Mouse (Mus musculus) forebrain, embryonic 12.5 days (tissue): Measurements from ENCODE around the gene Ccdc62. TPM values are rescaled to one million over a fixed set of nuclear protein-coding genes. Genes with fewer than 3 reads are reported as not detected.

Experiments used
- ATAC-seq: fragments of 200-750 bp; cut with Nextera tagmentation; 2 replicates; pipeline ENCODE4 v1.8.0; 2017; ENCODE audit warnings: moderate TSS enrichment; ENCODE audit not compliant: low FRiP score
- H3K27ac ChIP-seq: fragments of 300-500 bp; sonication (generic); 2 replicates; pipeline ENCODE4 v1.5.1; 2016; ENCODE audit warnings: mild to moderate bottlenecking
- H3K27me3 ChIP-seq: fragments of 300-500 bp; sonication (generic); 2 replicates; pipeline ENCODE4 v1.6.1; 2016; ENCODE audit warnings: mild to moderate bottlenecking
- H3K36me3 ChIP-seq: fragments of 300-500 bp; sonication (generic); replicated peaks from 2 replicates; pipeline ENCODE4 v1.6.1; 2016; ENCODE audit warnings: mild to moderate bottlenecking
- H3K4me1 ChIP-seq: fragments of 300-500 bp; sonication (generic); 2 replicates; pipeline ENCODE4 v1.6.1; 2016
- H3K4me2 ChIP-seq: fragments of 300-500 bp; sonication (generic); 2 replicates; pipeline ENCODE4 v1.6.1; 2016; ENCODE audit warnings: mild to moderate bottlenecking, moderate library complexity
- H3K4me3 ChIP-seq: fragments of 300-500 bp; sonication (generic); replicated peaks from 2 replicates; pipeline ENCODE4 v1.5.1; 2016; ENCODE audit warnings: mild to moderate bottlenecking
- H3K9ac ChIP-seq: fragments of 300-500 bp; sonication (generic); 2 replicates; pipeline ENCODE4 v1.6.1; 2016; ENCODE audit warnings: mild to moderate bottlenecking
- H3K9me3 ChIP-seq: fragments of 300-500 bp; sonication (generic); 2 replicates; pipeline ENCODE4 v1.6.1; 2016
- WGBS: fragments of 180-500 bp; shearing (Covaris S2); methylation state at CpG from one replicate; pipeline ENCODE4 v1.1.7; 2016; 5-methylcytosine and 5-hydroxymethylcytosine counted together
- polyA plus RNA-seq: library from polyadenylated mRNA; unstranded; fragments of >200 nt; fragmentation: Nextera tagmentation; extraction: Ambion mirVana; gene quantifications from 2 replicates; pipeline ENCODE4 v1.2.1, GENCODE M21; 2016

Gene Ccdc62
- polyA plus RNA-seq, 1 experiment from 2014 or later = 5.6 TPM

- peak overlapping the region; percentile 95 for H3K4me3 ChIP-seq
Observed at GRCm38 (mm10) chr5:123906146-123906975, 24.1 kb upstream of the Ccdc62 start.

GRCm38 (mm10) chr5:123906976-123907630 is 23.4 kb upstream of the Ccdc62 start, which contains the start of gene Denr:
Denr (plus strand) TSS chr5:123907175.
- H3K27ac ChIP-seq = peak within 1 kb of the TSS; percentile 89
- H3K9me3 ChIP-seq = no peaks in the 10 kb centered on the region
- no peaks in the 10 kb centered on the region for H3K27me3 ChIP-seq
- WGBS = under 1% methylated on average over 60 of the region's 61 CpGs
- peak within 1 kb of the TSS; percentile 68 for H3K4me2 ChIP-seq
- peak within 1 kb of the TSS; percentile 97 for H3K9ac ChIP-seq
- peak; percentile 95 for ATAC-seq
- H3K36me3 ChIP-seq = peaks cover 34% of the 10 kb centered on the region
- peaks cover 16% of the 10 kb centered on the region for H3K4me1 ChIP-seq
- H3K4me3 ChIP-seq = peak within 1 kb of the TSS; percentile 95

More at GRCm38 (mm10) chr5:123906146-123906975, 24.1 kb upstream of the Ccdc62 start:
- no peak overlapping the region for H3K27ac ChIP-seq
- H3K36me3 ChIP-seq = peaks cover 28% of the 10 kb centered on the region
- 0 out of 2 replicates have a peak overlapping the region, but pooled peaks have one; percentile 30 for H3K9ac ChIP-seq
- 76% methylated on average over 17 of the region's 17 CpGs for WGBS
- H3K4me1 ChIP-seq = peaks cover 16% of the 10 kb centered on the region
- no peaks in the 10 kb centered on the region for H3K27me3 ChIP-seq
- peak overlapping the region; percentile 42 for H3K4me2 ChIP-seq
- ATAC-seq = no peak
- no peaks in the 10 kb centered on the region for H3K9me3 ChIP-seq

GRCm38 (mm10) chr5:123907631-123907977 is 22.9 kb upstream of the Ccdc62 start:
- H3K36me3 ChIP-seq = peaks cover 39% of the 10 kb centered on the region
- no peaks in the 10 kb centered on the region for H3K9me3 ChIP-seq
- H3K4me1 ChIP-seq = peaks cover 16% of the 10 kb centered on the region
- peak overlapping the region; percentile 68 for H3K4me2 ChIP-seq
- H3K27me3 ChIP-seq = no peaks in the 10 kb centered on the region
- ATAC-seq = no peak
- peak overlapping the region; percentile 89 for H3K27ac ChIP-seq
- peak overlapping the region; percentile 95 for H3K4me3 ChIP-seq
- H3K9ac ChIP-seq = peak overlapping the region; percentile 97
- WGBS = 5% methylated on average over 10 of the region's 10 CpGs

GRCm38 (mm10) chr5:123914852-123915251 is 15.6 kb upstream of the Ccdc62 start:
- H3K4me1 ChIP-seq = no peaks in the 10 kb centered on the region
- no peak overlapping the region for H3K27ac ChIP-seq
- H3K27me3 ChIP-seq = no peaks in the 10 kb centered on the region
- no peak overlapping the region for H3K4me2 ChIP-seq
- no peak overlapping the region for H3K9ac ChIP-seq
- H3K36me3 ChIP-seq = peaks cover 90% of the 10 kb centered on the region
- WGBS = 93% methylated on average over 3 of the region's 3 CpGs
- ATAC-seq = no peak
- no peaks in the 10 kb centered on the region for H3K9me3 ChIP-seq
- no peak overlapping the region for H3K4me3 ChIP-seq

GRCm38 (mm10) chr5:123922112-123922511 is 8.4 kb upstream of the Ccdc62 start:
- no peak overlapping the region for H3K4me3 ChIP-seq
- no peak for ATAC-seq

GRCm38 (mm10) chr5:123927118-123927517 is 3.4 kb upstream of the Ccdc62 start, which contains the start of gene Gm43518:
Gm43518 (plus strand) TSS chr5:123927418.
- H3K9ac ChIP-seq = no peak within 1 kb of the TSS
- H3K4me3 ChIP-seq = no peak within 1 kb of the TSS
- H3K9me3 ChIP-seq = no peaks in the 10 kb centered on the region
- peaks cover 5% of the 10 kb centered on the region for H3K4me1 ChIP-seq
- H3K27me3 ChIP-seq = no peaks in the 10 kb centered on the region
- WGBS = 96% methylated on average over 9 of the region's 9 CpGs
- no peak within 1 kb of the TSS for H3K27ac ChIP-seq
- H3K4me2 ChIP-seq = no peak within 1 kb of the TSS
- peaks cover 64% of the 10 kb centered on the region for H3K36me3 ChIP-seq
- ATAC-seq = no peak

More at GRCm38 (mm10) chr5:123922112-123922511, 8.4 kb upstream of the Ccdc62 start:
- H3K9me3 ChIP-seq = no peaks in the 10 kb centered on the region
- H3K27me3 ChIP-seq = no peaks in the 10 kb centered on the region
- 94% methylated on average over 6 of the region's 6 CpGs for WGBS
- no peaks in the 10 kb centered on the region for H3K4me1 ChIP-seq
- H3K27ac ChIP-seq = no peak overlapping the region
- H3K4me2 ChIP-seq = no peak overlapping the region
- peaks cover 91% of the 10 kb centered on the region for H3K36me3 ChIP-seq
- no peak overlapping the region for H3K9ac ChIP-seq

- no peaks in the 10 kb centered on the region for H3K9me3 ChIP-seq
- no peak for ATAC-seq
- H3K4me1 ChIP-seq = peaks cover 5% of the 10 kb centered on the region
- H3K36me3 ChIP-seq = peaks cover 24% of the 10 kb centered on the region
- peak overlapping the region; percentile 80 for H3K4me3 ChIP-seq
- H3K27me3 ChIP-seq = 0 out of 2 replicates have a peak, but pooled peaks cover 4% of the 10 kb centered on the region
- peak overlapping the region; percentile 82 for H3K4me2 ChIP-seq
- peak overlapping the region; percentile 87 for H3K9ac ChIP-seq
- H3K27ac ChIP-seq = 0 out of 2 replicates have a peak overlapping the region, but pooled peaks have one; percentile 88
- WGBS = 52% methylated on average over 13 of the region's 13 CpGs
Observed at GRCm38 (mm10) chr5:123931131-123931530, 652 bp downstream of the Ccdc62 start.

- ATAC-seq = no peak
- Histone ChIP-seq H3K9me3 (no peaks in the 10 kb centered on the region), H3K4me1 (peaks cover 5% of the 10 kb centered on the region), H3K4me3 (no peak overlapping the region), H3K9ac (no peak overlapping the region), H3K4me2 (no peak overlapping the region), H3K27ac (no peak overlapping the region), H3K36me3 (peaks cover 6% of the 10 kb centered on the region), H3K27me3 (0 out of 2 replicates have a peak, but pooled peaks cover 4% of the 10 kb centered on the region)
Observed at GRCm38 (mm10) chr5:123932927-123933326, 2.4 kb downstream of the Ccdc62 start.

- Histone ChIP-seq H3K4me1 (peaks cover 5% of the 10 kb centered on the region), H3K9me3 (no peaks in the 10 kb centered on the region), H3K4me3 (no peak overlapping the region), H3K36me3 (peaks cover 4% of the 10 kb centered on the region), H3K27ac (no peak overlapping the region), H3K9ac (no peak overlapping the region), H3K27me3 (0 out of 2 replicates have a peak, but pooled peaks cover 4% of the 10 kb centered on the region), H3K4me2 (no peak overlapping the region)
- ATAC-seq = no peak
- WGBS = 92% methylated on average over 12 of the region's 12 CpGs
Observed at GRCm38 (mm10) chr5:123933556-123933955, 3.1 kb downstream of the Ccdc62 start.

GRCm38 (mm10) chr5:123933957-123934591 is 3.6 kb downstream of the Ccdc62 start:
- H3K4me1 ChIP-seq = peaks cover 5% of the 10 kb centered on the region
- no peaks in the 10 kb centered on the region for H3K36me3 ChIP-seq
- H3K27me3 ChIP-seq = 0 out of 2 replicates have a peak, but pooled peaks cover 4% of the 10 kb centered on the region
- H3K4me3 ChIP-seq = no peak overlapping the region
- WGBS = 39% methylated on average over 18 of the region's 18 CpGs
- no peak overlapping the region for H3K4me2 ChIP-seq
- no peak for ATAC-seq
- H3K27ac ChIP-seq = no peak overlapping the region
- no peaks in the 10 kb centered on the region for H3K9me3 ChIP-seq
- H3K9ac ChIP-seq = no peak overlapping the region

- Histone ChIP-seq H3K27me3 (0 out of 2 replicates have a peak, but pooled peaks cover 4% of the 10 kb centered on the region), H3K9me3 (no peaks in the 10 kb centered on the region), H3K4me2 (no peak overlapping the region), H3K36me3 (no peaks in the 10 kb centered on the region), H3K9ac (no peak overlapping the region), H3K4me1 (peaks cover 4% of the 10 kb centered on the region), H3K27ac (no peak overlapping the region), H3K4me3 (no peak overlapping the region)
- ATAC-seq = no peak
- 92% methylated on average over 5 of the region's 5 CpGs for WGBS
Observed at GRCm38 (mm10) chr5:123935931-123936330, 5.5 kb downstream of the Ccdc62 start.

- H3K27me3 ChIP-seq = 0 out of 2 replicates have a peak, but pooled peaks cover 4% of the 10 kb centered on the region
- H3K27ac ChIP-seq = no peak overlapping the region
- no peak overlapping the region for H3K4me2 ChIP-seq
- H3K36me3 ChIP-seq = no peaks in the 10 kb centered on the region
- WGBS = 93% methylated on average over 5 of the region's 5 CpGs
- H3K9me3 ChIP-seq = no peaks in the 10 kb centered on the region
- no peak overlapping the region for H3K4me3 ChIP-seq
- no peak for ATAC-seq
- H3K9ac ChIP-seq = no peak overlapping the region
- no peaks in the 10 kb centered on the region for H3K4me1 ChIP-seq
Observed at GRCm38 (mm10) chr5:123938479-123938878, 8.0 kb downstream of the Ccdc62 start.
